Mouse (Mus musculus): ENCODE measurements around the gene H2-DMa. TPM values are rescaled to one million over a fixed set of nuclear protein-coding genes. Genes with fewer than 3 reads are reported as not detected.
"Not testable (repeated sequence)": the region's sequence is repeated elsewhere in the genome, so short reads cannot be mapped to it uniquely, and the experiment has no call there.

Gene H2-DMa
- polyA plus RNA-seq, 1 experiment from 2014 or later: 15.8 TPM

DNA sequence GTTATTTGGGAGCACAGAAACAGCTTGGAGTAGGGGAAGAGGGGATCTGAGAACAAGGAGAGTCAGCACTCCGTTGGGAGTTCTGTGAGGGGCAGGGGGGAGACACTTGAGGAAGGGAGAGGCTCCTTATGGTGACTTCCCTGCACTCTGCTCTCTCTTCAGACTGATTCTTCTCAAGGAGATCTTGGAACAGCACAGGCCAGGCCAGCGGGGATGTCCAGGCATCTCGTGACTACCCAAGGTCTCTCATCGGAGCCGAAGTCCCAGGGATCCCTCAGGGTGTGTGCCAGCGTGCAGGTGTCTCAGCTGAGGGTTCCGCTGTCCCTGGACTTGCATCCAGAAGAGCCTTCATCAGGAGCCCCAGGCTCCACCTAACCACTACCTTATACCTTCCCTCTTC is 19.3 kb downstream of the H2-DMa start:
- H3K4me3 ChIP-seq (replicated peaks; ENCODE audit: low read length): no peak overlapping the region
- H3K9me3 ChIP-seq (ENCODE audit: control insufficient read depth, low read length): no peaks in the 10 kb centered on the region
- ATAC-seq: no peak
- H3K27ac ChIP-seq (ENCODE audit: low read length): no peak overlapping the region
- no peak overlapping the region for H3K9ac ChIP-seq (replicated peaks; ENCODE audit: low read depth, low read length)
- peaks cover 28% of the 10 kb centered on the region for H3K27me3 ChIP-seq (replicated peaks; ENCODE audit: control insufficient read depth, insufficient read depth, low read length)
- WGBS: 74% methylated on average over 7 of the region's 7 CpGs
- H3K36me3 ChIP-seq (ENCODE audit: control insufficient read depth, insufficient read depth): no peaks in the 10 kb centered on the region
- no peak overlapping the region for H3K4me2 ChIP-seq (ENCODE audit: low read length)
- H3K4me1 ChIP-seq (replicated peaks; ENCODE audit: control insufficient read depth, insufficient read depth, low read length): peaks cover 12% of the 10 kb centered on the region

GRCm38 (mm10) chr17:34139416-34139815 is 20.1 kb downstream of the H2-DMa start:
- 2% methylated on average over 16 of the region's 16 CpGs for WGBS
- H3K9me3 ChIP-seq (ENCODE audit: control insufficient read depth, low read length): no peaks in the 10 kb centered on the region
- ATAC-seq: no peak
- H3K36me3 ChIP-seq (ENCODE audit: control insufficient read depth, insufficient read depth): no peaks in the 10 kb centered on the region
- peaks cover 28% of the 10 kb centered on the region for H3K27me3 ChIP-seq (replicated peaks; ENCODE audit: control insufficient read depth, insufficient read depth, low read length)
- no peak overlapping the region for H3K27ac ChIP-seq (ENCODE audit: low read length)
- peak overlapping the region; percentile 19 for H3K4me3 ChIP-seq (replicated peaks; ENCODE audit: low read length)
- peaks cover 12% of the 10 kb centered on the region for H3K4me1 ChIP-seq (replicated peaks; ENCODE audit: control insufficient read depth, insufficient read depth, low read length)
- peak overlapping the region; percentile 20; the same call in 1 of the 2 replicates for H3K9ac ChIP-seq (replicated peaks; ENCODE audit: low read depth, low read length)
- H3K4me2 ChIP-seq (ENCODE audit: low read length): peak overlapping the region; percentile 43

DNA sequence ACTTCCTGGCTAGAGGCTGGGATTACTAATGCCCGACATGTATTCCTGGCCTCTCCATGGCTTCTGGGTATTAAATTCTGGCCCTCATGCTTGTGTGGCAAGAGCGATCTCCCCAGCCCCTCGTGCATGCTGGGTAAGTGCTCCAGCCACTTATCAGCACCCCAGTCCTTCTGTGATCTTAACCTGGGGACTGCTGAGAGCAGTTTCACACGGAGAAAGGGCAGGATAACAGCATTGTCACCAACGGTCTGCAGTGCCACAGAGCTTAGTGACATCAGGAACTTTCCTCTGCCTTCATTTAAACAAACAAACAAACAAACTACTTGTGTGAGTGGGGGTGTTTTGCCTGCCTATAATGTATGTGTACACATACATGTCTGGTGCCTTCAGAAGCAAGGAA is 20.9 kb downstream of the H2-DMa start:
- Histone ChIP-seq H3K4me3 (replicated peaks; ENCODE audit: low read length) (no peak overlapping the region), H3K27me3 (replicated peaks; ENCODE audit: control insufficient read depth, insufficient read depth, low read length) (peaks cover 28% of the 10 kb centered on the region), H3K4me1 (replicated peaks; ENCODE audit: control insufficient read depth, insufficient read depth, low read length) (peaks cover 12% of the 10 kb centered on the region), H3K36me3 (ENCODE audit: control insufficient read depth, insufficient read depth) (no peaks in the 10 kb centered on the region), H3K9me3 (ENCODE audit: control insufficient read depth, low read length) (no peaks in the 10 kb centered on the region), H3K9ac (replicated peaks; ENCODE audit: low read depth, low read length) (no peak overlapping the region), H3K4me2 (ENCODE audit: low read length) (no peak overlapping the region), H3K27ac (ENCODE audit: low read length) (no peak overlapping the region)
- no peak for ATAC-seq
- 13% methylated on average over 5 of the region's 5 CpGs for WGBS

GRCm38 (mm10) chr17:34141448-34141847 is 22.1 kb downstream of the H2-DMa start:
- ATAC-seq: no peak
- Histone ChIP-seq H3K36me3 (ENCODE audit: control insufficient read depth, insufficient read depth) (no peaks in the 10 kb centered on the region), H3K4me2 (ENCODE audit: low read length) (no peak overlapping the region), H3K27me3 (replicated peaks; ENCODE audit: control insufficient read depth, insufficient read depth, low read length) (peaks cover 28% of the 10 kb centered on the region), H3K4me3 (replicated peaks; ENCODE audit: low read length) (no peak overlapping the region), H3K9ac (replicated peaks; ENCODE audit: low read depth, low read length) (no peak overlapping the region), H3K4me1 (replicated peaks; ENCODE audit: control insufficient read depth, insufficient read depth, low read length) (peaks cover 9% of the 10 kb centered on the region), H3K27ac (ENCODE audit: low read length) (no peak overlapping the region), H3K9me3 (ENCODE audit: control insufficient read depth, low read length) (no peaks in the 10 kb centered on the region)
- WGBS: 53% methylated on average over 4 of the region's 4 CpGs

- no peak for ATAC-seq
- no peak overlapping the region for H3K27ac ChIP-seq (ENCODE audit: low read length)
- peaks cover 9% of the 10 kb centered on the region for H3K4me1 ChIP-seq (replicated peaks; ENCODE audit: control insufficient read depth, insufficient read depth, low read length)
- no peak overlapping the region for H3K4me3 ChIP-seq (replicated peaks; ENCODE audit: low read length)
- no peak overlapping the region for H3K9ac ChIP-seq (replicated peaks; ENCODE audit: low read depth, low read length)
- no peak overlapping the region for H3K4me2 ChIP-seq (ENCODE audit: low read length)
- H3K36me3 ChIP-seq (ENCODE audit: control insufficient read depth, insufficient read depth): no peaks in the 10 kb centered on the region
- H3K9me3 ChIP-seq (ENCODE audit: control insufficient read depth, low read length): no peaks in the 10 kb centered on the region
- peaks cover 28% of the 10 kb centered on the region for H3K27me3 ChIP-seq (replicated peaks; ENCODE audit: control insufficient read depth, insufficient read depth, low read length)
- WGBS: 87% methylated on average over 7 of the region's 7 CpGs
These were observed 23.2 kb downstream of the H2-DMa start for GRCm38 (mm10) chr17:34142456-34143010.

DNA sequence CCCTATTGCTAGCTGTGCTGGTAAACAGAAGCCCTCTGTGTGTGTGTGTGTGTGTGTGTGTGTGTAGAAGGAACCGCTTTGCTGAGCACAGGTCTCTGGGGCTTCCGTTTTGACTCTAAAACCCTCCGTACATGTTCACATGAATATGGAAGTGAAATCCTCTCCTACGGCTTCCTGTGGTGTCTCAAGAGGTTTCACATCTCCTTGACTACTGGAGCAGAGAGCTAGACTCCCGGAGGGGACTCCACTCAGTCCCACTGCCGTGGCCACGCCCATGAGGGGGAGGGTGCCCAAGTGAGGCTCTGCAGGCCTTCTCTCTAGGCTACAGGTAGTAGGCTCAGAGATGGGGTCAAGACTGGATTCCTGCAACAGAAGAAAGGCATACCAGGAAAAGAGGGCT is 23.7 kb downstream of the H2-DMa start, which contains the start of gene H2-DMb2:
Gene H2-DMb2, plus strand, starts transcription at position 275 of the 400 bp plus-strand sequence.
- Histone ChIP-seq H3K27ac (ENCODE audit: low read length) (no peak within 1 kb of the TSS), H3K36me3 (ENCODE audit: control insufficient read depth, insufficient read depth) (no peaks in the 10 kb centered on the region), H3K4me1 (replicated peaks; ENCODE audit: control insufficient read depth, insufficient read depth, low read length) (peaks cover 9% of the 10 kb centered on the region), H3K27me3 (replicated peaks; ENCODE audit: control insufficient read depth, insufficient read depth, low read length) (peaks cover 28% of the 10 kb centered on the region), H3K9ac (replicated peaks; ENCODE audit: low read depth, low read length) (no peak within 1 kb of the TSS), H3K4me2 (ENCODE audit: low read length) (no peak within 1 kb of the TSS), H3K4me3 (replicated peaks; ENCODE audit: low read length) (no peak within 1 kb of the TSS), H3K9me3 (ENCODE audit: control insufficient read depth, low read length) (no peaks in the 10 kb centered on the region)
- WGBS: 35% methylated on average over 7 of the region's 7 CpGs
- no peak; the same call in 1 of the 2 replicates for ATAC-seq

DNA sequence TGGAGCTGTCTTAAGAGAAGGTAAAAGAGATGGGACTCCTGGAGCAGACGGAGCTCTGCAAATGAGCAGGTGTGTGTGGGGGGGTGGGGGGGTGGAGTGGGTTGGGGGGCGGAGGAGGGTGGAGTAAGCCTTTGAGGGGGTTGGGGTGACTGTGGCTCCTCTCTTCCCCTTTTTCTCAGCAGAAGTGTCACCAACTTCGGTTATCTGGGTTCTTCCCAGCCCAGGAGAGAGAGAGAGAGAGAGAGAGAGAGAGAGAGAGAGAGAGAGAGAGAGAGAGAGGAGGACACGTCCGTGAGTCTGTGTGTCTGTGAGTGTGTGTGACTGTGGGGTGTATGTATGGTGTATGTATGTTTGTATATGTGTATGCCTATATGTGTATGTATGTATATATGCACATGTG is 24.1 kb downstream of the H2-DMa start:
- Histone ChIP-seq H3K4me1 (replicated peaks; ENCODE audit: control insufficient read depth, insufficient read depth, low read length) (peaks cover 9% of the 10 kb centered on the region), H3K4me3 (replicated peaks; ENCODE audit: low read length) (no peak overlapping the region), H3K9ac (replicated peaks; ENCODE audit: low read depth, low read length) (no peak overlapping the region), H3K9me3 (ENCODE audit: control insufficient read depth, low read length) (no peaks in the 10 kb centered on the region), H3K27me3 (replicated peaks; ENCODE audit: control insufficient read depth, insufficient read depth, low read length) (peaks cover 25% of the 10 kb centered on the region), H3K27ac (ENCODE audit: low read length) (no peak overlapping the region), H3K36me3 (ENCODE audit: control insufficient read depth, insufficient read depth) (no peaks in the 10 kb centered on the region), H3K4me2 (ENCODE audit: low read length) (no peak overlapping the region)
- 62% methylated on average over 4 of the region's 5 CpGs for WGBS
- ATAC-seq: no peak

DNA sequence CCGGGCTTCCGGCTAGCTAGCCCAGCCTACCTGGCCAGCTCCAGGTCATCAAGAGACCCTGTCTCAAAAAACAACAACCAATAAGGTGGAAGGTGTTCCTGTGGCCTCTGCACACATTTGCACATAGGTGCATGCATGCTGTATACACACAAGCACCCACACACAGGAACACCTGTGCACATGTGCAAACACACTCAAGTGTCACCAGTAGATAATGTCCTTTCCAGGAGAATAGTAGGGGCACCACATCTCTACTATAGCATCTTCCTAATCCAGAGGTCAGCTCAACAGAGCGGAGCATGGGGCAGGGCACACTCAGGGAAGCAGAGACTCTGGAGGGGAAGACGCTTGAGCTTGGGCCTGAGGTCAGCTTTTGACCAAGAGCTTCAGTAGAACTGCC is 24.9 kb downstream of the H2-DMa start:
- not testable (repeated sequence) for H3K9me3 ChIP-seq (ENCODE audit: control insufficient read depth, low read length); H3K4me1 ChIP-seq (replicated peaks; ENCODE audit: control insufficient read depth, insufficient read depth, low read length); H3K27ac ChIP-seq (ENCODE audit: low read length); ATAC-seq; H3K4me3 ChIP-seq (replicated peaks; ENCODE audit: low read length); H3K36me3 ChIP-seq (ENCODE audit: control insufficient read depth, insufficient read depth); H3K4me2 ChIP-seq (ENCODE audit: low read length); H3K9ac ChIP-seq (replicated peaks; ENCODE audit: low read depth, low read length)
- WGBS: 90% methylated on average over 4 of the region's 4 CpGs
- H3K27me3 ChIP-seq (replicated peaks; ENCODE audit: control insufficient read depth, insufficient read depth, low read length): peaks cover 21% of the 10 kb centered on the region

DNA sequence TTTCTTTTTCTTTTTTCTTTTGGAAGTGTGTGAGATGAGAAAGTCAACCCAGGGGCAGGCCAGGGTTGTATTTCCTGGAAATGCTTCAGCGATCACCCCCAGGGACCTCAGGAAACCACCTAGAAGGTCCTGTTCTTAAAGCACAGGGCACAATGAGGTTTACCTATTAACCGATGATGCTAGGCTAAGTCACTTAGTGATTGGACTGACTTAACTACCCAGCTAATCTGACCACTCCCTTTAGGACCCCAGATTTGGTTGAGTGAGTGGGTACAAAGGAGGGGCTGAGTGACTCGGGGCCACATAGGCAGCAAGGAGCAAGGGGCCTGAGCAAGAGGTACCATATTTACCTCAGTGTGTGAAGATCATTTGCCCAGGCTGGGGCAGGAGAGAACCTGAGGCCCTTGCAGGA is 25.6 kb downstream of the H2-DMa start:
- 73% methylated on average over 3 of the region's 3 CpGs for WGBS
- H3K27ac ChIP-seq (ENCODE audit: low read length): no peak overlapping the region
- ATAC-seq: no peak

DNA sequence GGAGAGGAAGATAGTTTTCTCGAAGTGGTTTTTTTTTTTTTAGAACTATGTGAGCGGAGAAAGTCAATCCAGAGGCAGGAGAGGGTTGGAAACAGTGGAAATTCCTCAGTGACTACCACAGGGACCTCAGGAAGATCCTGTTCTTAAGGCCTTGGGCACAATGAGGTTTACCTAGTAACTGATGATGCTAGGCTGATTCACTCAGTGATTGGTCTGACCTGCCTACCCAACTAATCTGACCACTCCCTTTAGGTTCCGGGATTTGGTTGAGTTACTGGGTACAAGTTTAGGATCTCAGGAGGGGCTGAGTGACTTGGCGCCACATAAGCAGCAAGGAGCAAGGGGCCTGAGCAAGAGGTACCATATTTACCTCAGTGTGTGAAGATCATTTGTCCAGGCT is 33.6 kb downstream of the H2-DMa start, which contains the start of gene H2-DMb1:
Gene H2-DMb1, plus strand, starts transcription at position 150 of the 400 bp plus-strand sequence.
- Histone ChIP-seq H3K4me3 (replicated peaks; ENCODE audit: low read length) (no peak within 1 kb of the TSS), H3K36me3 (ENCODE audit: control insufficient read depth, insufficient read depth) (no peaks in the 10 kb centered on the region), H3K9ac (replicated peaks; ENCODE audit: low read depth, low read length) (no peak within 1 kb of the TSS), H3K4me1 (replicated peaks; ENCODE audit: control insufficient read depth, insufficient read depth, low read length) (no peaks in the 10 kb centered on the region), H3K27me3 (replicated peaks; ENCODE audit: control insufficient read depth, insufficient read depth, low read length) (no peaks in the 10 kb centered on the region), H3K4me2 (ENCODE audit: low read length) (no peak within 1 kb of the TSS), H3K9me3 (ENCODE audit: control insufficient read depth, low read length) (no peaks in the 10 kb centered on the region), H3K27ac (ENCODE audit: low read length) (no peak within 1 kb of the TSS)
- WGBS: 66% methylated on average over 4 of the region's 4 CpGs
- ATAC-seq: no peak

More for the DNA sequence above, 25.6 kb downstream of the H2-DMa start:
- H3K9me3 ChIP-seq (ENCODE audit: control insufficient read depth, low read length): no peaks in the 10 kb centered on the region
- H3K9ac ChIP-seq (replicated peaks; ENCODE audit: low read depth, low read length): no peak overlapping the region
- H3K36me3 ChIP-seq (ENCODE audit: control insufficient read depth, insufficient read depth): no peaks in the 10 kb centered on the region
- H3K4me1 ChIP-seq (replicated peaks; ENCODE audit: control insufficient read depth, insufficient read depth, low read length): no peaks in the 10 kb centered on the region
- no peak overlapping the region for H3K4me2 ChIP-seq (ENCODE audit: low read length)
- no peak overlapping the region for H3K4me3 ChIP-seq (replicated peaks; ENCODE audit: low read length)
- H3K27me3 ChIP-seq (replicated peaks; ENCODE audit: control insufficient read depth, insufficient read depth, low read length): peaks cover 13% of the 10 kb centered on the region

Data from forebrain, embryonic 16.5 days (tissue).